Mouse (Mus musculus) hematopoietic stem cell, adult 5-6 weeks (primary cell): Measurements from ENCODE around the gene Duoxa2. TPM values are rescaled to one million over a fixed set of nuclear protein-coding genes. Genes with fewer than 3 reads are reported as not detected.

Experiments used
- ATAC-seq, 2 experiments: fragments of 125-278 bp in 1 of 2; replicated peaks in 1 of 2; 2 replicates each; pipeline ENCODE4 v1.8.0; 2016 to 2017; ENCODE audit warnings: inconsistent platforms in 2 of 2, mild to moderate bottlenecking in 2 of 2, moderate number of reproducible peaks in 2 of 2, low read depth in 1 of 2, moderate TSS enrichment in 1 of 2; ENCODE audit not compliant: low FRiP score in 2 of 2, poor library complexity in 2 of 2, severe bottlenecking in 2 of 2, insufficient read depth in 1 of 2, low TSS enrichment in 1 of 2
- total RNA-seq: library from RNA; stranded (forward); fragments of 172-1452, 232-1000 nt; gene quantifications from 2 replicates; pipeline ENCODE4 v1.2.3, GENCODE M21; 2017

Gene Duoxa2
- not detected in 2 replicates for total RNA-seq

DNA sequence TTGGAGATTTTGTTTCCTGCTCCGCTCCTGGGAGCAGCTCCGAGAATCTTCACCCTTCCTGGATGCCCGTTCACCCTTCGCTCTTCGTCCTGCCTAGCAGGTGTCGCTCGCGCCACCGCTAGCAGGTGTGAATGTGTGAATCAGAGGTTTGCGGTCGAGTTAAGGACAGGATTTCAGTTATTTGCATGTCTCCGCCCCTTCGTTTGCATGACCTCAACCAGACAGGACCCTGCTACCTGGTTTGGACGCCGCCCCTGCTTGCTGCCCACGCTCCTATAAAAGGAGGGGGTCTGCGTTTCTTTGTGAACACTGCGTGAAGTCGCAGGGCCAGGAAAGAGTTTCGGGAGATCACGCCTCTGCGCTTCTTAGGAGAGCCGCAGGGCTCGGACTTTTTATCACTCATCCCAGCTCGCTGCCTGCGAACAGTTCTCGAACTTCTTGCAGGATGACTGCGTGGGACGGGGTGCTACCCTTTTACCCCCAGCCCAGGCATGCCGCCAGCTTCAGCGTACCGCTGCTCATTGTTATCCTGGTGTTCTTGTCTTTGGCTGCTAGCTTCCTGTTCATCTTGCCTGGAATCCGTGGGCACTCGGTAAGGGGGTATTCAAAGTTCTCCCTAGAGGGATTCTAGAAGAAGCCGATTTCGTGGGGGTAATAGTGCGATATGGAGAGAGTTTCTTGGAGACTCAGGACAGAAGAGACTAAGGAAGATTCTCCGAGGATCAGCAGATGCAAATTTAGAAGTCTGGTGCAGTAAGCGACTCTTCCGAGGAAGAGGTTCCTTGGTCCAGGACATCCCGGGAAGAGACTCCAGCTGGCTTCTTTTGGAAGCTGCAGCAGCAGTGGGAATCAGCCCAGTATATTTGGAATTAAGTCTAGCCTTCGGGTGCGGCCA, at the start of gene Duoxa2:
Duoxa2 (plus strand) TSS at position 305 of the 895 bp plus-strand sequence.
- peak; percentile 1 to 2; a peak in 1 of 4 replicates for ATAC-seq

DNA sequence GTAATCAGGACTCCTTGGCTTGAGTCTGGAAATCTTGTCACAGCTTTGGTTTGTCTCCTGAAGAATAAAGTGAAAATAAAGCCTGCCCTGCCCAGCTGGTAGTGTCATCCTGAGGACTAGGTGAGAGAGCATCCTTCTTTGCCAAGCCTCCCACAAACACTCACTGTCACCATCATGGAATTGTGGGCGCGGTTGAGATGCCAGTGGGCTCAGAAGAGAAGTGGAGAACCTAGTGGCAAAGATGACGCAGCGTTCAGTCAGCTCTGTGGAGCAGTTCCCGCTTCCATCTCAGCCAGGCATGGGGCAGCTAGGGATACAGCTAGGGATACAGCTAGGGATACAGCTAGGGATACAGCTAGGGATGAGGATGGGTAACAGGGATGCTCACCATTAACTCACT, 42.7 kb upstream of the Duoxa2 start:
- ATAC-seq = no peak

DNA sequence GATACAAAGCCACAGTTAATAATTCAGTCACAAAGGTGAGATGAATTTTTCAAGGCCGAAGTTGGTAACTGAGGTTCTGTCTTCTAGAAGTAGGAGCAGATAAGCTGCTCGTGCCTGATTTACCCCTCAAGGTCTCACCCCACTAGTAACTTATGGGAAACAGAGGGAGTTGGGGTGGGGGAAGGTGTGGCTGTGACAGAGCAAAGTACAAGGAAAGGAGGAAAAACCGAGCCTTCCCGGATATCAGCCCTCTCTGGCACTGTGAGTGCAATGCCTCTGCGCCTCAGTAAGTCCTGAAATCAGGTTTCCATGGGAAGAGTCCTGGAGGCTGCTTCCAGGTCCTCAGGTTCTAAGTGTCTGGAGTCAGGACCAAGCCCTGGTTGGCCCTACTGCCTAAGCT, 38.0 kb upstream of the Duoxa2 start:
- no peak for ATAC-seq

DNA sequence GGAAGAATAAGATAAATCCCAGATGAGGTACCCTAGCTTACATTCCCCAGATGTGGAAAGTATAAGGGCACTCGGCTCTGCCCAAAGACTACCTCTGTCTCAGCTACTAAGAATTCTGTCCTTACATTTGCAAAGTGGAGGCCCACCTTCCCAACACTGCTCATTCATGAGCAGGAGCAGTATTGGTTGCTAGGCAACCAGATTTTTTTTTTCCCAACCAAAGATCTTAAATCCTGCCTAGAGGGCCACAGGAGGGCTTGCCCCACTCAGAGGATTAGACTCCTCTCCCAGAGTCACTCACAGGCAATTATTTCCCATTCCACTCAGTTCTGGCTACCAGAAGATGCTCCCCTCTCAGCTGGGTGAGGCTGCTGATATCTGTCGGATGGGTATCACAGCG, 34.0 kb upstream of the Duoxa2 start:
- ATAC-seq = no peak

DNA sequence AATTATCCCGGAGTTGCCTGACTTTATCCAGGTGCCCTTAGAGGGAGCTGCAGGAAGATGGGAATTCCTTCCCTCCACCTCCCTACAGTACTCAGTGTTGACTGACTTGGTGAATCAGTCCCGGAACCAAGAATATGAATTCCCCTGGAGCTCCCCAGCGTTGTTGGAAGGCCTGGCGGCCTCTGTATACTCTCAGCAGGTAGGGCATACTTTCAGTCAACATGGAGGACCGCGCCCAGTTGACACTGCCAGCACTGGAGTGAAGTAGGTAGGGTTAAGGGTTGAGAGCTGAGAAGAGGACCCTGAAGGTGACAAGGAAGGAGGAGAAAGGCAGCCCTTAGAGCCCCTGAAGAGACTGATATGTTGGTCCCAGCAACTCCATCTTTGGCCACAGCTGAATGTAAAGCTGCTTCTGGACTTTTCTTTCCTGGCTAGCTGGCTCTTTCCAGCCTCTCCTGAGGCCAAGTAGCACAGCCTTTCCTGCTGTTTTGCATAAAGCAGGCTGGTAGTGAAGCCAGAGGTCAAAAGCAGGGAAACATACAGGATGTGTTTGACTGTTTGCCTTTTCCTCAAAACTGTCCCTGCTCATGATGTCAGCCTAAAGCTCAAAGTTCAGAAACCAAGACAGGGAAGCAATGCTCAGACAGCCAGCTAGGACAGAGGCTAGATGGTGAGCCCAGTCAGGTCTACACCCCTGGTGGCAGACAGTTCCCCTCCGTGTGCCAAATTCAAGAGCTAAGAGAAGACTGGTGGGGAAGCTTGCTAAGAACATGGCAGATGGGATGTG, 32.1 kb upstream of the Duoxa2 start:
- ATAC-seq = no peak

DNA sequence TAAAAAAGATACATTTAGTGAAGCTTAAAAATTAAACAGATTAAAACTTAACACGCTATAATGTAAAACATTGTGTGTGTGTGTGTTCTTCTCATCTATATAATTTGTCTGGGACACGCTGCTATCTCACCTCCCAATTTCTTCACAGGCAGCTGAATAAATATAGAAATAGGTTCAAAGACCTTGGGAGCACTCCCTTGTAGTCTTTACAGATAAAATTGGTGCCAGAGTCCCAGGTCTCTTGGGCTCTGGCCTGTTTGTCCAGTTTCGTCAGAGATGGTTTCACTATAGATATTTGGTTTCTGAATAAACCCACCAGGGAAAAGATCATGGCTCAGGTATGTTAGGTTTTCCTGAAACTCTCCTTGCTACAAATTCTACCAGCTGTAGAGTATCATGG, 19.9 kb upstream of the Duoxa2 start:
- ATAC-seq = no peak

DNA sequence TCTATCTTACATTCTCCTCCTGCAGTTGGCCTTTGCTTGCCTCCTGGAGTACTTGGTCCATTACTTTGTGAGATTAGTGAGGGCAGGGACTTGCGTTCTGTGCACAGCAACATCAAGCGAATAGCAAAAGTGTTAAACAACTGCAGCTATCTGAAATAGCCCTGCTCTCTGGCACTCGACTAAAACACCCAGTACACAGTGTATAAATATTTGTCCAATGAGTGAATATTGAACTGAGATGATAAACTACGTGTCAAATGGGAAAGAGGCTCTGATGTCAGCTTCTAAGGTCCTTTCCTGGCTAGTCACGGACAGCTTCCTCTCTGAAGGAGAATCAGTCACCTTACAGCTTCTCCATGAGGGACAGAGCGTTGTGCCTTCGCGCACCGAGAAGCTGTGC, 14.6 kb upstream of the Duoxa2 start:
- ATAC-seq = no peak

DNA sequence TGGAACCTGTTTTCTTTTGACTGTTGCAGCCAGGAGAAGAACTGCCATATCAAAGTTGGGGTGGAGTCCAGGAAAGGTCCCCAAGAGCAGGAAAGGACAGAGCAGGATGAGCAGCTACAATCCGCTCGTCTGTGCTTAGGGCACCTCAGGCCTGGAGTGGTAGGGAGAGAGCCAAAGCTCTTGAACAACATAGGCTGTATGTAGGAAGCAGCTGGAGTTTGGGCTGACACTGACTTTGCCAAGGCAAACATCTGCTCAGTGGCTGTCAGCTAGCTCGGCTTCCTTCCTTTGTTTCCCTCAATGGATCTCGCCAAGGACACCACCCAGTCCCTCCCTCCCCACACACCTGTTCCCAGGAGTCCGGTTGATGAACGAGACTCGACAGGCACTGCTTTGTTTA, 12.6 kb upstream of the Duoxa2 start:
- ATAC-seq = no peak

DNA sequence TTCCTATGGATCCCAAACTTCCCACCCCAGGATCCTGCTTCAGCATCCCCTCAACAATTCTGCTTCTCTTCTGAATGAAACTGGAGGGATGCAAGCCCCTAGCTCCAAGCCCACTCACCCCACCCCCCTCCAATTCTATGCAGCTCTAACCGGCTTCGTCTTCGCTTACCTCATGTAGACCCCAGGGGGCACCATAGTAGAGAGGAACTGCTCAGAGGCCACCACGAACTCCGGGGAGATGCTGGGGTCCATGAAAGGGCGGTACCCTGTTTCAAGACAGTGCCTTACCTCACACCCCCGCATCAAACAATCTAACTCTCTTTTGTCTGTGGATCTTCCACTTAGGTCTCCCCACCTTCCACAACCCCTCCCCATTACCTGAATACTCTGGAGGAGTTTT, 3.8 kb upstream of the Duoxa2 start:
- no peak for ATAC-seq

DNA sequence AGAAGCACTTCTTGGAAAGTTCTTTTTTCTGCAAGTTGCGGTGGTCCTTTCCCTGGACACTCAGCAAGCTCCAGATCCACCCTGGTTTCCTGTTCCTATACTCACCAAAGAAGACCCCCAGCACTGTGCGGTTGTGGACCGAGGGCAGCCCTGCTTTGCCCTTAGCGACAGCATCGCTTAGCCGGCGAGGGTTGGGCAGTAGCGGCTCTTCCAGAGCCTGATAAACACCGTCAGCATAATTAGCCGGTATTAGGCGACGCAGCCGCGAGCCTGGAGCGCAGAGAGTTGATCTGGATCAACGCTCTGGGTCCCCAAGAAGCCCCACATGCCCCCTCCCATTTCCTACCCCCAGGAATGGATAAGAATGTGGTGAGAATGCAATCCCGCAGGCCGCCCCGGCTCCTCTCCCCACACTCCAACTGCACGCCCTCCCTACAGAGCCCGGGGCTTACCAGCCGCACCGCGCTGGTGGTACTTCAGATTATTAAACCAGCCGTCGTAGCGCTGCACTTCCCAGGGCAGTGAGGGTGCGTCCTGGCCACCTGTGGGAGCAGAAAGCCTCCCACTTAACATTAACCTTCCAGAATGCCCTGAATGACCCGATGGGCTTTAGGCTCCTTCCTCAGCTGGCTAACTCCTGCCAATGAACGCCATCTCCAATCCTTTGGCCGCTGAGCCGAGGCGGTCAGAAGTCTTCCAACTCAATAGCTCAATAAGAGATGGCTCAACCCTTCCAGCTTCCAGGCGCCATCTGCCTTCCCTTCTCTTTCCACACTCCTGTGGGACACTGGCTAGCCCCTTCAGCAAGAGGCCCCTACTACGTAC, 1.2 kb upstream of the Duoxa2 start:
- ATAC-seq = no peak

DNA sequence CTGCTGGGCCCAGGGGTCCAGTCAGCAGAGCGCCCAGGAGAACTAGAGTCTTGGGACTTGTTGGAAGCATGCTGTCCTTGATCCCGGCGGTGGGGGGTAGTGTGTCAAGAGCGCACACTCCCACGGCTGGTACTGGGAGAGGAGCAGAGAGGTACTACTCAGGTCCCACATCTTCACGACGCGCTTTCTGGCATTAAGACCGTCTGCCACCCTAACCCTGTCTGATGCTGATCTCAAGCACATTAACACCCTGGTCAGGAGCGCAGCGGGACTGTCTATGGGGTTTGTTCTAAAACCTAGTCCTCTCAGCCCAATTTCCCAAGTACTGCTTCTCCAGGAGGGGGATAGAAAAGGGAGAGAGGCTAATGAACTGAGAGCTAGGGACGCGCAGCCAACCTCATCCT, 602 bp upstream of the Duoxa2 start, which contains the start of gene Duox2:
Duox2 (minus strand) TSS at position 354 of the 404 bp plus-strand sequence.
- no peak for ATAC-seq

DNA sequence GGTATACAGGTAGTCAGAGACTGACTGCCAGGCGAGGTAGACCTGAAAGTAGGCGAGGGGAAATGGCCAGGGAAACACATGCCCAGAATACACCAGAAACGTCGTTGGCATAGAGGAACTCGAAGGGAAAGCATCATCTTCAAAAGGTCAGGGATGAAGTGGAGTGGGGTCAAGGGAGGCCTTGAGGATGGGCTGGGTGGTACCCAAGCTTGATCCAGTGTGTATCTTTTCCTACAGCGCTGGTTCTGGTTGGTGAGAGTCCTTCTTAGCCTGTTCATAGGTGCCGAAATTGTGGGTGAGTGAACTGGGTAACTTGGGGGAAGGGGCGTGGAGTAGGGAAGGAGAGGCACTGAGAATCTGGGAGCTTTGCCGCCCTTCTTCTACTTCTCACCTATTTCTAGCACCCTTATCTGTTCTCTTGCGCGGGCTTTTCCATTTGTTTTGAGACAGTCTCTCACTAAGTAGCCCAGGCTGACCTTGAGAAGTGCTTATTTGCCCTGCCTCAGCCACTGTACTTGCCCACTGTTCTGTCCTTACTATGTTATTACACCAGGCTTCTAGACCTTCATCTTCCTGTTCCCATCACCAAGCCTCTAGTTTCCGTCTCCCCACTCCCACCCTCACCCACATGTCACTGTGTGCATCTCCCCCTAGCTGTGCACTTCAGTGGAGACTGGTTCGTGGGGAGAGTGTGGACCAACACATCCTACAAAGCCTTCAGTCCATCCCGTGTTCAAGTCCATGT, 1.4 kb downstream of the Duoxa2 start:
- ATAC-seq = no peak

DNA sequence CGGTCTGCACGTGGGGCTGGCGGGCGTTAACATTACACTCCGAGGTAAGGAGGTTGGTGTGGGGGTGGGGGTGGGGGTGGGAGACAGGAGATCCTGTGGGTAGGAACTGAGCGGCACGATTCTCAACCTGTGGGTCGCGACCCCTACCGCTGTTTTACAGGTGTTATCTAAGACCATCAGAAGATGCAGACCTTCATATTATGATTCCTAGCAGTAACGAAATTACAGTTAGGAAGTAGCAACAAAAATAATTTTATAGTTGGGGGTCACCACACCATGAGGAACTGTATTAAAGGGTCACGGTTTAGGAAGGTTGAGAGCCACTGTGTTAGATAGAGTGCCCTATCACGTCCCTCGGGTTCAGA, 1.9 kb downstream of the Duoxa2 start:
- no peak for ATAC-seq

DNA sequence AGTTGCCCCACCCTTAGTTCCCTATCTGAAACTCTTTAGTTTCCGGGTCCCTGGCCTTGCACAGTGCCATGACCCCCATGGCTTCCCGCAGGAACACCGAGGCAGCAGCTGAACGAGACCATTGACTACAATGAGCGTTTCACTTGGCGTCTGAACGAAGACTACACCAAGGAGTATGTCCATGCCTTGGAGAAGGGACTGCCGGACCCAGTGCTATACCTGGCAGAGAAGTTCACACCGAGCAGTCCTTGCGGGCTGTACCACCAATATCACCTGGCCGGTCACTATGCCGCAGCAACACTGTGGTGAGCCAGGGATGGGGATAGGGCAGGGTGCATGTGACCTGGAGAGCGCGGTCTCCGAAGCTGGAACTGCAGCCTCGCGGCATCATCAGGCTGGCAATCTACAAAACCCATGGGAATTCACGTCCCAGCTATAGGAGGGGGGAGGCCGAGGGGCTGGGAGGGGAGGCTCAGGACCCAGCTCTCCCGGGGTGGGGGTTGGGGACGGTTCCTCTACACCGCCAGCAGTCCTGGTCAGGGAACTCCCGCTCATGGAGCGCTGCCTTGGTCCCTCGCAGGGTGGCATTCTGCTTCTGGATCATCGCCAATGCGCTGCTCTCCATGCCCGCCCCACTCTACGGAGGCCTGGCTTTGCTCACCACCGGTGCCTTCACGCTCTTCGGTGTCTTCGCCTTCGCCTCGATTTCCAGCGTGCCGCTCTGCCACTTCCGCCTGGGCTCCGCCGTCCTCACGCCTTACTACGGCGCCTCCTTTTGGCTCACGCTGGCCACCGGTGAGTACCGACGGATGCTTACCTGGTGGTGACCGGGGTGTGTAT, 2.6 kb downstream of the Duoxa2 start:
- peak in 1 of 2 experiments; percentile 5; a peak in 1 of 4 replicates for ATAC-seq

DNA sequence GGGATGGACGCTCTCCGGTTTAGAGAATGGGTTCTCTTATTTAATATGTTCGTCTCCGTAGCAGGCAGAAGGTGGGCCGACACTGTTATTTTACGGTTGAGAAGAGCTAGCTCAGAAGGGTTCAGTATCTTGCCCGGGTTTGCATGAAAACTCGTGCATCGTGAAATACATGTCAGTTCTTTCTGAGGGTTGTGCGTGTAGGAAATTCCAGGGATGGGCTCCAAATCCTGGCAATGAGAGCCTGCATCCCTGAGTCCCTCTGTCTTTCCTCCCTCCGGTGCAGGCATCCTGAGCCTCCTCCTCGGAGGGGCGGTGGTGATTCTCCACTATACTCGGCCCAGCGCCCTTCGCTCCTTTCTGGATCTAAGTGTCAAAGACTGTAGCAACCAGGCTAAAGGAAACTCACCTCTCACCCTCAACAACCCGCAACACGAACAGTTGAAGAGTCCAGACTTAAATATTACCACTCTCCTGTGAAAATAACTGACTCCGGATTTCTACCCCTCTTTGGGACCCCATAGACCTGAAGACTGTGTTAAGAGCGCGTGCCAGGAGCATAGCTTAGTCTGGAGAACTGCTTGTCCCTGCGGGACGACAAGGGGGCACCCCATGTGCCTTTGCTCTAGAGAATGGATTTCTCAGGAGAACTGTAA, 3.3 kb downstream of the Duoxa2 start:
- no peak for ATAC-seq
